Mouse (Mus musculus): ENCODE data around the gene Nrd1. TPM values are rescaled to one million over a fixed set of nuclear protein-coding genes. Genes with fewer than 3 reads are reported as not detected.

Nrd1 gene
- polyA plus RNA-seq, 1 experiment from 2014 or later = 41.3 TPM

DNA sequence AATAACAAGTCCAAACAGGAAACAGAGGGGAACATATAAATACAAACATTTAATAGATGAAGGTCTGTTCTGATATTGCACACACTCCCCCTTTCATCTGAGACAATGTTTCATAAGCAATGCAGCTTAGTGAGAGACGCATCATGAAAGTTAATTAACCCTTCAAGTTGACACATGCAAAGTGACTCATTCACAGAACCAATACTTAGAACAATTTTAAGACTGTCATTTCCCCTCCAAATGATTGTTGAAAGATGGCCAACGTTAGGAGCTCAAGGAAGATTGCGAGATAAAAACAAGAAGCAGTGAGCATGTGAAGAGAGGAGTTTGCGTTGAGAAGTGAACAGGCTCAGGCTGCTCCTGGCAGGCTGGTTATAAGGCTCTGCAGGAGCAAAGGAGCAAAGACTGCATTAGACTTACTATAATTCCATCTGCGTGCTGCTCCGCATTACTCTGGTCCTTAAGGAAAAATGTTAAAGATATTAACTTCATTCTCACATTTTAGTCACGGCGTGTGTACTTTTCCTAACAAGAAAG lies 90.9 kb downstream of the Nrd1 start:
- H3K9ac ChIP-seq (ENCODE audit: low read depth, low read length) = no peak overlapping the region
- H3K4me2 ChIP-seq = no peak overlapping the region
- H3K27me3 ChIP-seq (replicated peaks; ENCODE audit: control insufficient read depth, insufficient read depth, low read length) = no peaks in the 10 kb centered on the region
- no peaks in the 10 kb centered on the region for H3K9me3 ChIP-seq (ENCODE audit: control insufficient read depth, low read length)
- ATAC-seq (replicated peaks; ENCODE audit: low FRiP score) = no peak
- no peak overlapping the region for H3K4me3 ChIP-seq (ENCODE audit: low read depth, low read length)
- WGBS = 86% methylated on average over 8 of the region's 8 CpGs
- H3K36me3 ChIP-seq (ENCODE audit: control insufficient read depth, insufficient read depth, low read length) = no peaks in the 10 kb centered on the region
- DNase-seq (ENCODE audit: low spot score) = no peak
- no peak overlapping the region for H3K27ac ChIP-seq (ENCODE audit: low read depth, low read length)
- H3K4me1 ChIP-seq (replicated peaks; ENCODE audit: control insufficient read depth, insufficient read depth, low read length) = peaks cover 13% of the 10 kb centered on the region

DNA sequence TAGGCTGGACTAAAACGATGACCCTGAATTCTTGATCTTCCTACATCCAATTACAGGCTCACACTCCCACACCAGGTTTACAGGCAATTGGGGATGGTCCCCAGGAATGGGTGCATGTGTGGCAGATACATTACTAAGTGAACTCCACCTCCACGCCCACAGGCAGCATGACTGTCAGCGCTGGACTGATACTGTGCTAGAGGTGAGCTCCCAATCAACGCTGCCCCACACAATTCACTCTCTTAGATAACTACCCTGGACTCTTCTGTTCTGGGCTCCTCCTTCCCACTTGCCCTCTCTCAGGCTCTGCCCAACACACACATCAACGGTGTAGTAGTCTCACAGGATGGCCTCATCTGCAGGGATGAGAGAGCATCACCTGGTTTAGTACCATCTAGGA lies 91.9 kb downstream of the Nrd1 start:
- Histone ChIP-seq H3K4me1 (replicated peaks; ENCODE audit: control insufficient read depth, insufficient read depth, low read length) (peaks cover 13% of the 10 kb centered on the region), H3K9me3 (ENCODE audit: control insufficient read depth, low read length) (no peaks in the 10 kb centered on the region), H3K27me3 (replicated peaks; ENCODE audit: control insufficient read depth, insufficient read depth, low read length) (no peaks in the 10 kb centered on the region), H3K4me2 (no peak overlapping the region), H3K4me3 (ENCODE audit: low read depth, low read length) (no peak overlapping the region), H3K27ac (ENCODE audit: low read depth, low read length) (no peak overlapping the region), H3K36me3 (ENCODE audit: control insufficient read depth, insufficient read depth, low read length) (no peaks in the 10 kb centered on the region), H3K9ac (ENCODE audit: low read depth, low read length) (no peak overlapping the region)
- WGBS = 70% methylated on average over 5 of the region's 5 CpGs
- ATAC-seq (replicated peaks; ENCODE audit: low FRiP score) (peak; percentile 73), DNase-seq (ENCODE audit: low spot score) (no peak)

DNA sequence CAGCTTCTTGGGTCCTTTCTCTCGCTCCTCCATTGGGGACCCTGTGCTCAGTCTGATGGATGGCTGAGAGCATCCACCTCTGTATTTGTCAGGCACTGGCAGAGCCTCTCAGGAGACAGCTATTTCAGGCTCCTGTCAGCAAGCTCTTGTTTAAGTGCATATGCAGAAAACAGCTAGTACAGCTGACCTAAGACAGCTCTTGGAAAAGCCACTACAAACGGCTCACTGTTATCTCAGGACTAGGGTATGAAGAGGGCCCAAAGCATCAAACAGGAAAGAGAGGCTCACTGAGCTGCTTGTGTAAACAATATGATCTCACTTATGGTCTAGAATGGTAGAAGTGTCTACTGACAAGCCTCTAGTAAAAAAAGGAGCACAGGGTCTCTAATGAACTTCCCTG lies 93.8 kb downstream of the Nrd1 start:
- H3K4me1 ChIP-seq (replicated peaks; ENCODE audit: control insufficient read depth, insufficient read depth, low read length) = peaks cover 13% of the 10 kb centered on the region

DNA sequence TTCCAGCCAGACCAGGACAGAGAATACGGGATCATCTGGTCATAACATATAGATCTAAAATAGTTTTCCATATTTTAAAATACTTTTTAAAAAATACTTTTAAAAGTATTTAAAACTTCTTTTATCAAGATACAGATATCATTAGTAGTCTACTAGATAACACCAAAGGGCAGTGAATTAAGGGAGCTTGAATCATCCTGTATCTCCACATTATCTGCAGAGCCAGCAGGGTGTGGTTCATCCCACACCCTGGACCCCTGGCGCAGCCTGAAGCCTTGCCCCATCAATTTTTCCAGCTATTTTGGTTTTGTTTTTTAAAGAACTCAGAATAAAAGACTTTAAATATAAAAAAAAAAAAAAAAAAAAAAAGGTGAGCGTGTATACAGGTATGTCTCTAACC lies 98.4 kb downstream of the Nrd1 start:
- Histone ChIP-seq H3K4me1 (replicated peaks; ENCODE audit: control insufficient read depth, insufficient read depth, low read length) (peaks cover 9% of the 10 kb centered on the region; the same call in 1 of the 2 replicates), H3K9ac (ENCODE audit: low read depth, low read length) (no peak overlapping the region), H3K4me2 (0 out of 2 replicates have a peak overlapping the region, but pooled peaks have one; percentile 7), H3K36me3 (ENCODE audit: control insufficient read depth, insufficient read depth, low read length) (no peaks in the 10 kb centered on the region), H3K27me3 (replicated peaks; ENCODE audit: control insufficient read depth, insufficient read depth, low read length) (no peaks in the 10 kb centered on the region), H3K4me3 (ENCODE audit: low read depth, low read length) (no peak overlapping the region), H3K27ac (ENCODE audit: low read depth, low read length) (no peak overlapping the region), H3K9me3 (ENCODE audit: control insufficient read depth, low read length) (no peaks in the 10 kb centered on the region)
- peak; percentile 73; the same call in 1 of the 2 replicates for ATAC-seq (replicated peaks; ENCODE audit: low FRiP score)
- no peak for DNase-seq (ENCODE audit: low spot score)
- WGBS = 68% methylated on average over 3 of the region's 3 CpGs

More for the DNA sequence above, 93.8 kb downstream of the Nrd1 start:
- ATAC-seq (replicated peaks; ENCODE audit: low FRiP score) (no peak), DNase-seq (ENCODE audit: low spot score) (no peak)
- H3K27me3 ChIP-seq (replicated peaks; ENCODE audit: control insufficient read depth, insufficient read depth, low read length) = no peaks in the 10 kb centered on the region
- no peaks in the 10 kb centered on the region for H3K36me3 ChIP-seq (ENCODE audit: control insufficient read depth, insufficient read depth, low read length)
- WGBS = 55% methylated on average over 2 of the region's 2 CpGs
- H3K9me3 ChIP-seq (ENCODE audit: control insufficient read depth, low read length) = no peaks in the 10 kb centered on the region
- H3K4me2 ChIP-seq = no peak overlapping the region
- no peak overlapping the region for H3K4me3 ChIP-seq (ENCODE audit: low read depth, low read length)
- H3K9ac ChIP-seq (ENCODE audit: low read depth, low read length) = no peak overlapping the region
- no peak overlapping the region for H3K27ac ChIP-seq (ENCODE audit: low read depth, low read length)

DNA sequence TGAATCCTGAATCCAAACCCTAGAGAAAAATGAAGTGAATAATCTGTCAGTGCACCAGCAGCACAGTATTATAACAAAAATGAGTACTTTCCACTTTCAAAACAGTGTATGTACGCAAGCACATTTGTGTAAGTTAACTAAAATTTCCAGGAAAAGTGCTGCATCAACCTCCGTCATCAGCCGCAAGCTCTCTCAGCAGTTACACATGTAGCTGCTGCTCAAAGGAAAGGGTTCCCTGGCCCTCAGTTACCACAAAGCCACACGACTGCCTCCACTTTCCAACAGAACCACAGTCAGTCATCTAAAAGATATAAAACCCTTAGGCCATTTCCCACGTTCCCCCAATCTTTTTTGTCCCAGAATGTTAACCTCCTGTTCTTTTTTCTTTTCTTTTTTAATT lies 102.1 kb downstream of the Nrd1 start:
- Histone ChIP-seq H3K27me3 (replicated peaks; ENCODE audit: control insufficient read depth, insufficient read depth, low read length) (no peaks in the 10 kb centered on the region), H3K4me1 (replicated peaks; ENCODE audit: control insufficient read depth, insufficient read depth, low read length) (no peaks in the 10 kb centered on the region), H3K4me3 (ENCODE audit: low read depth, low read length) (no peak overlapping the region), H3K4me2 (no peak overlapping the region), H3K36me3 (ENCODE audit: control insufficient read depth, insufficient read depth, low read length) (no peaks in the 10 kb centered on the region), H3K9ac (ENCODE audit: low read depth, low read length) (no peak overlapping the region), H3K9me3 (ENCODE audit: control insufficient read depth, low read length) (no peaks in the 10 kb centered on the region), H3K27ac (ENCODE audit: low read depth, low read length) (no peak overlapping the region)
- DNase-seq (ENCODE audit: low spot score) (no peak), ATAC-seq (replicated peaks; ENCODE audit: low FRiP score) (no peak)
- WGBS = 73% methylated on average over 5 of the region's 5 CpGs

DNA sequence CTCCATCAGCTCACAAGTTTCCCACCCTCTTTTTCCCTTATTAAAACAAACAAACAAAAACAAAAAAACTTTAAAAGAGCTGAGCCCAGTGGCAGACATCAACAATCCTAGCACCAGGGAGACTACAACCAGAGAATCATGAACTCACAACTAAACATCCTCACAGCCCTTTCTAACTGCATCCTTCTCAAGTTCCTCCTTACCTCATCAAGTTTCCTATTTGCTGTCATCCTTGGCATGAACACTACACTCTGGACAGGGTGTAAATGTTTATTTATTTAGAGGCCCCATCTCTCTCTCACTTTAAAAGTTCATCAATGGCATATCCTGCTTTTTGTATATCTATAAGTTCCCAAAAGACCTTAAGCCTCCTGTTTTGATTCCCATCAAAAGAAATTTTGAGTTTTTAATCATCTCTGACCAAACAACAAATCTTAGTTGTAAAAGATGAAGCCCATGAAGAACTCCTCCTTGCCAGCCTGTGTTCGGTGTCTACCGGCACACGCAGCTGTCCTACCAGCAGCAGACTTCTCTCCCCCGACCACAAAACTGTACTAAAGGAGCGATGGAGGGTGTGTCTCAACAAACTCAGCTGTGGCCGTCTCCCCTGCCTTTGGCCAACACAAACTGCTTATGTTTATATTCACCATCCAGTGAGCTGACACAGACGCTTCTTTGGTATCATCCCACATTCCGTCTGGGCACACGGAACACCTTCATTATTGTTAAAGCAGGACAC lies 102.9 kb downstream of the Nrd1 start:
- 60% methylated on average over 9 of the region's 9 CpGs for WGBS
- no peak for DNase-seq (ENCODE audit: low spot score)
- H3K4me1 ChIP-seq (replicated peaks; ENCODE audit: control insufficient read depth, insufficient read depth, low read length) = no peaks in the 10 kb centered on the region
- no peaks in the 10 kb centered on the region for H3K36me3 ChIP-seq (ENCODE audit: control insufficient read depth, insufficient read depth, low read length)
- H3K9me3 ChIP-seq (ENCODE audit: control insufficient read depth, low read length) = no peaks in the 10 kb centered on the region
- H3K27me3 ChIP-seq (replicated peaks; ENCODE audit: control insufficient read depth, insufficient read depth, low read length) = no peaks in the 10 kb centered on the region
- H3K4me2 ChIP-seq = no peak overlapping the region
- no peak overlapping the region for H3K4me3 ChIP-seq (ENCODE audit: low read depth, low read length)
- no peak overlapping the region for H3K27ac ChIP-seq (ENCODE audit: low read depth, low read length)
- no peak overlapping the region for H3K9ac ChIP-seq (ENCODE audit: low read depth, low read length)
- ATAC-seq (replicated peaks; ENCODE audit: low FRiP score) = no peak

DNA sequence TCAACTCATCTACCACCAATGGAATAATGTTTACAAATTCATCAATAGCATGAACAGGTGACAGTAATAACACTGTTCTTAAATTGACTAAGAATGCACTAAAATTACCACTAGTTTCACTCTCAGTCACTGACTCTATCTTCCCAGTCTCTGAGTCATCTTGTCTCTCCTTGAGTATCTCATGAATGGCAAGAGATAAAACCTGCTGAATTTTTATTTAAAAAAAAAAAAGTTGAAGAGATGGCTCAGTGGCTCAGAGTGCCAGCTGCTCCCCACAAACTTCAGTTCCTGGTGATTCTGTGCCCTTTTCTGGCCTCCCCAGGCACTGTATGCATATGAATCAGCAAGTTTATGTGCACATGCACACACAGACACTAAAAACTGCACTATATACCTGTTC lies 104.8 kb downstream of the Nrd1 start:
- no peaks in the 10 kb centered on the region for H3K4me1 ChIP-seq (replicated peaks; ENCODE audit: control insufficient read depth, insufficient read depth, low read length)
- H3K4me3 ChIP-seq (ENCODE audit: low read depth, low read length) = no peak overlapping the region
- H3K9ac ChIP-seq (ENCODE audit: low read depth, low read length) = no peak overlapping the region
- no peaks in the 10 kb centered on the region for H3K27me3 ChIP-seq (replicated peaks; ENCODE audit: control insufficient read depth, insufficient read depth, low read length)
- H3K27ac ChIP-seq (ENCODE audit: low read depth, low read length) = no peak overlapping the region
- H3K4me2 ChIP-seq = no peak overlapping the region
- H3K36me3 ChIP-seq (ENCODE audit: control insufficient read depth, insufficient read depth, low read length) = no peaks in the 10 kb centered on the region
- DNase-seq (ENCODE audit: low spot score) = no peak
- no peaks in the 10 kb centered on the region for H3K9me3 ChIP-seq (ENCODE audit: control insufficient read depth, low read length)
- ATAC-seq (replicated peaks; ENCODE audit: low FRiP score) = no peak

DNA sequence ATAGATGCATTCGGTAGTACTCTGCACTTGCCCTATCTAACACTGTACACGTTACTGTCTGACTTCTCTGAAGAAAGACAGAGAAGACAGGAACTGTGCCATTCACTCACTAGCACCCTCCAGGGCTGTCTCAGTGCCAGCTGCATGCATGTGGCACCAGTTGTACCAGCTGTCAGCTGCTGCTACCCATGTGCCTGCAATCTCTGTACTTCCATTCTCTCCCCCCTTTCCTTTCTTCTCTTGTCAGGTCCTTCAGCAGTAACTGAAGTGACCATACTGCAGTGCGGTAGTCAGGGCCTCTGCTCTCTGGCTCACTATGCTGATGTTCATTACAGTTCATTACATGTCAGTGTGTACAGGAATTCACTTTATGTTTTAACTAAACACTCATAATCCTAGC lies 105.6 kb downstream of the Nrd1 start:
- no peaks in the 10 kb centered on the region for H3K36me3 ChIP-seq (ENCODE audit: control insufficient read depth, insufficient read depth, low read length)
- no peak overlapping the region for H3K4me2 ChIP-seq
- no peaks in the 10 kb centered on the region for H3K27me3 ChIP-seq (replicated peaks; ENCODE audit: control insufficient read depth, insufficient read depth, low read length)
- DNase-seq (ENCODE audit: low spot score) (no peak), ATAC-seq (replicated peaks; ENCODE audit: low FRiP score) (no peak)
- H3K27ac ChIP-seq (ENCODE audit: low read depth, low read length) = no peak overlapping the region
- H3K9me3 ChIP-seq (ENCODE audit: control insufficient read depth, low read length) = no peaks in the 10 kb centered on the region
- H3K4me3 ChIP-seq (ENCODE audit: low read depth, low read length) = no peak overlapping the region
- H3K9ac ChIP-seq (ENCODE audit: low read depth, low read length) = no peak overlapping the region
- WGBS = 72% methylated on average over 3 of the region's 3 CpGs
- no peaks in the 10 kb centered on the region for H3K4me1 ChIP-seq (replicated peaks; ENCODE audit: control insufficient read depth, insufficient read depth, low read length)

DNA sequence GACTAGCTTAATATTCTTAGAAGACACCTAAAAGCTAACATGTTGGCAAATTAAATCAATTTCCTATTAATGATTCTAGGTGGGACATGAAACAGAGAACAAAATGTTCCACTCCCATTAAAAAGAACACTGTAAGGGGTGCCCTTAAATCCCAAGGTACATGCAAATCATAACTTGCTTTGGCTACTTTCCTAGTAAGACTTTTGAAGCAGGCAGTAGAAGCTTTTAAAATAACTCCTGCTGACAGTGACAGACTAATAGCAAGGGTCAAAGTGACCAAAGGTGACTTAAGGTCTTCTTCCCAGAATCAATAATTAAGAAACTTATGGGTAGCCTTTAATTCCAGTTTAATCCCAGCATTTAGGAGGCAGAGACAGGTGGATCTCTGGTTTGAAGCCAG lies 106.1 kb downstream of the Nrd1 start:
- Histone ChIP-seq H3K36me3 (ENCODE audit: control insufficient read depth, insufficient read depth, low read length) (no peaks in the 10 kb centered on the region), H3K27me3 (replicated peaks; ENCODE audit: control insufficient read depth, insufficient read depth, low read length) (no peaks in the 10 kb centered on the region), H3K4me3 (ENCODE audit: low read depth, low read length) (no peak overlapping the region), H3K9ac (ENCODE audit: low read depth, low read length) (no peak overlapping the region), H3K9me3 (ENCODE audit: control insufficient read depth, low read length) (no peaks in the 10 kb centered on the region), H3K27ac (ENCODE audit: low read depth, low read length) (no peak overlapping the region), H3K4me2 (no peak overlapping the region), H3K4me1 (replicated peaks; ENCODE audit: control insufficient read depth, insufficient read depth, low read length) (no peaks in the 10 kb centered on the region)
- no peak for DNase-seq (ENCODE audit: low spot score)
- no peak for ATAC-seq (replicated peaks; ENCODE audit: low FRiP score)

Measured in liver, embryonic 11.5 days (tissue).